Mouse (Mus musculus) intestine, postnatal 0 days (tissue): ENCODE data around the gene Grik2. TPM values are rescaled to one million over a fixed set of nuclear protein-coding genes. Genes with fewer than 3 reads are reported as not detected.

Experiments
- ATAC-seq: fragments of 200-750 bp; cut with Nextera tagmentation; 2 replicates; pipeline ENCODE4 v1.8.0; 2017; ENCODE audit warnings: mild to moderate bottlenecking, moderate TSS enrichment, moderate library complexity
- H3K27ac ChIP-seq: fragments of 300-500 bp; sonication (generic); 2 replicates; pipeline ENCODE4 v1.5.1; 2014; ENCODE audit warnings: mild to moderate bottlenecking, low read depth, low read length, moderate library complexity
- H3K27me3 ChIP-seq: fragments of 300-500 bp; sonication (generic); replicated peaks from 2 replicates; pipeline ENCODE4 v1.6.1; 2014; ENCODE audit warnings: low read length, mixed read lengths; ENCODE audit not compliant: control insufficient read depth, insufficient read depth
- H3K36me3 ChIP-seq: fragments of 300-500 bp; sonication (generic); 2 replicates; pipeline ENCODE4 v1.6.1; 2014; ENCODE audit warnings: mild to moderate bottlenecking, moderate library complexity; ENCODE audit not compliant: control insufficient read depth, insufficient read depth
- H3K4me1 ChIP-seq: fragments of 300-500 bp; sonication (generic); replicated peaks from 2 replicates; pipeline ENCODE4 v1.6.1; 2014; ENCODE audit warnings: antibody characterized with exemption, low read length, mixed read lengths; ENCODE audit not compliant: control insufficient read depth, insufficient read depth
- H3K4me2 ChIP-seq: fragments of 300-500 bp; sonication (generic); replicated peaks from 2 replicates; pipeline ENCODE4 v1.6.1; 2014; ENCODE audit warnings: low read depth, mild to moderate bottlenecking, moderate library complexity
- H3K4me3 ChIP-seq: fragments of 300-500 bp; sonication (generic); 2 replicates; pipeline ENCODE4 v1.5.1; 2014; ENCODE audit warnings: low read depth, low read length
- H3K9ac ChIP-seq: fragments of 300-500 bp; sonication (generic); 2 replicates; pipeline ENCODE4 v1.6.1; 2014; ENCODE audit warnings: mild to moderate bottlenecking, low read depth, low read length
- H3K9me3 ChIP-seq: fragments of 300-500 bp; sonication (generic); 2 replicates; pipeline ENCODE4 v1.6.1; 2016; ENCODE audit warnings: mixed run types; ENCODE audit not compliant: control insufficient read depth
- CTCF ChIP-seq: sonication (generic); IDR thresholded peaks from 2 replicates; pipeline ENCODE4 v1.5.1; 2016; ENCODE audit warnings: low read depth, mild to moderate bottlenecking, control low read depth, antibody characterized with exemption, moderate library complexity
- WGBS: fragments of 180-500 bp; shearing (Covaris S2); extraction: QIAGEN DNeasy Blood & Tissue Kit; methylation state at CpG from one replicate; pipeline ENCODE4 v1.1.7; 2014; 5-methylcytosine and 5-hydroxymethylcytosine counted together
- polyA plus RNA-seq: library from polyadenylated mRNA; unstranded; fragments of >200 nt; fragmentation: Nextera tagmentation; extraction: Ambion mirVana; gene quantifications from 2 replicates; pipeline ENCODE4 v1.2.1, GENCODE M21; 2015

Grik2 gene
- polyA plus RNA-seq, 1 experiment from 2014 or later = 0.59 TPM

GRCm38 (mm10) chr10:49716856-49717255, 71.7 kb downstream of the Grik2 start:
- Histone ChIP-seq H3K4me3 (no peak overlapping the region), H3K27me3 (no peaks in the 10 kb centered on the region), H3K4me1 (no peaks in the 10 kb centered on the region), H3K27ac (no peak overlapping the region), H3K36me3 (no peaks in the 10 kb centered on the region), H3K9me3 (no peaks in the 10 kb centered on the region), H3K4me2 (no peak overlapping the region), H3K9ac (no peak overlapping the region)
- no peak for ATAC-seq
- 53% methylated on average over 5 of the region's 5 CpGs for WGBS
- TF ChIP-seq CTCF = no peak

- Histone ChIP-seq H3K27me3 (no peaks in the 10 kb centered on the region), H3K27ac (no peak overlapping the region), H3K36me3 (no peaks in the 10 kb centered on the region), H3K4me3 (no peak overlapping the region), H3K4me2 (no peak overlapping the region), H3K9me3 (no peaks in the 10 kb centered on the region), H3K4me1 (no peaks in the 10 kb centered on the region), H3K9ac (no peak overlapping the region)
- no peak for TF ChIP-seq CTCF
- 92% methylated on average over 3 of the region's 3 CpGs for WGBS
- ATAC-seq = no peak
These were observed 78.8 kb downstream of the Grik2 start for GRCm38 (mm10) chr10:49709748-49710147.

GRCm38 (mm10) chr10:49704446-49704845, 84.1 kb downstream of the Grik2 start:
- no peak overlapping the region for H3K9ac ChIP-seq
- H3K27ac ChIP-seq = no peak overlapping the region
- no peaks in the 10 kb centered on the region for H3K9me3 ChIP-seq
- H3K4me3 ChIP-seq = no peak overlapping the region
- no peaks in the 10 kb centered on the region for H3K36me3 ChIP-seq
- no peak for ATAC-seq
- H3K27me3 ChIP-seq = no peaks in the 10 kb centered on the region
- no peaks in the 10 kb centered on the region for H3K4me1 ChIP-seq
- no peak for TF ChIP-seq CTCF
- H3K4me2 ChIP-seq = no peak overlapping the region
- WGBS = 91% methylated on average over 8 of the region's 8 CpGs

GRCm38 (mm10) chr10:49652320-49652719, 136.2 kb downstream of the Grik2 start:
- H3K4me1 ChIP-seq = no peaks in the 10 kb centered on the region
- no peak overlapping the region for H3K9ac ChIP-seq
- no peaks in the 10 kb centered on the region for H3K9me3 ChIP-seq
- no peak overlapping the region for H3K4me3 ChIP-seq
- H3K4me2 ChIP-seq = no peak overlapping the region
- TF ChIP-seq CTCF = no peak
- no peaks in the 10 kb centered on the region for H3K27me3 ChIP-seq
- H3K36me3 ChIP-seq = no peaks in the 10 kb centered on the region
- WGBS = 70% methylated on average over 1 of the region's 1 CpGs
- no peak for ATAC-seq
- no peak overlapping the region for H3K27ac ChIP-seq

- H3K4me1 ChIP-seq = no peaks in the 10 kb centered on the region
- no peak for ATAC-seq
- 86% methylated on average over 2 of the region's 2 CpGs for WGBS
- no peak overlapping the region for H3K4me3 ChIP-seq
- no peak for TF ChIP-seq CTCF
- no peak overlapping the region for H3K9ac ChIP-seq
- no peak overlapping the region for H3K4me2 ChIP-seq
- H3K27ac ChIP-seq = no peak overlapping the region
- H3K36me3 ChIP-seq = no peaks in the 10 kb centered on the region
- H3K9me3 ChIP-seq = no peaks in the 10 kb centered on the region
- no peaks in the 10 kb centered on the region for H3K27me3 ChIP-seq
These were observed 141.4 kb downstream of the Grik2 start for GRCm38 (mm10) chr10:49647116-49647515.

- Histone ChIP-seq H3K9me3 (no peaks in the 10 kb centered on the region), H3K4me3 (no peak overlapping the region), H3K27me3 (no peaks in the 10 kb centered on the region), H3K4me2 (no peak overlapping the region), H3K27ac (no peak overlapping the region), H3K36me3 (no peaks in the 10 kb centered on the region), H3K9ac (no peak overlapping the region), H3K4me1 (no peaks in the 10 kb centered on the region)
- no peak for ATAC-seq
- TF ChIP-seq CTCF = no peak
- 87% methylated on average over 2 of the region's 2 CpGs for WGBS
These were observed 148.7 kb downstream of the Grik2 start for GRCm38 (mm10) chr10:49639901-49640300.

- 85% methylated on average over 3 of the region's 3 CpGs for WGBS
- no peak overlapping the region for H3K9ac ChIP-seq
- no peak for TF ChIP-seq CTCF
- H3K4me3 ChIP-seq = no peak overlapping the region
- no peak overlapping the region for H3K27ac ChIP-seq
- H3K36me3 ChIP-seq = no peaks in the 10 kb centered on the region
- ATAC-seq = no peak
- H3K27me3 ChIP-seq = no peaks in the 10 kb centered on the region
- H3K9me3 ChIP-seq = no peaks in the 10 kb centered on the region
- H3K4me2 ChIP-seq = no peak overlapping the region
- H3K4me1 ChIP-seq = no peaks in the 10 kb centered on the region
These were observed 164.6 kb downstream of the Grik2 start for GRCm38 (mm10) chr10:49623951-49624350.
